Mouse (Mus musculus) R1 (cell line): ENCODE measurements at regions not wholly inside any gene's neighbourhood (a gene's known extent, or its start where the extent isn't known, plus 50 kb on each side); places are given as distances from the start of the nearest gene placed in this dataset.

Experiments used
- DNase-seq: peaks from one replicate; pipeline ENCODE4 v3.0.0-alpha.2; 2018; ENCODE audit warnings: low read depth, low spot score

DNA sequence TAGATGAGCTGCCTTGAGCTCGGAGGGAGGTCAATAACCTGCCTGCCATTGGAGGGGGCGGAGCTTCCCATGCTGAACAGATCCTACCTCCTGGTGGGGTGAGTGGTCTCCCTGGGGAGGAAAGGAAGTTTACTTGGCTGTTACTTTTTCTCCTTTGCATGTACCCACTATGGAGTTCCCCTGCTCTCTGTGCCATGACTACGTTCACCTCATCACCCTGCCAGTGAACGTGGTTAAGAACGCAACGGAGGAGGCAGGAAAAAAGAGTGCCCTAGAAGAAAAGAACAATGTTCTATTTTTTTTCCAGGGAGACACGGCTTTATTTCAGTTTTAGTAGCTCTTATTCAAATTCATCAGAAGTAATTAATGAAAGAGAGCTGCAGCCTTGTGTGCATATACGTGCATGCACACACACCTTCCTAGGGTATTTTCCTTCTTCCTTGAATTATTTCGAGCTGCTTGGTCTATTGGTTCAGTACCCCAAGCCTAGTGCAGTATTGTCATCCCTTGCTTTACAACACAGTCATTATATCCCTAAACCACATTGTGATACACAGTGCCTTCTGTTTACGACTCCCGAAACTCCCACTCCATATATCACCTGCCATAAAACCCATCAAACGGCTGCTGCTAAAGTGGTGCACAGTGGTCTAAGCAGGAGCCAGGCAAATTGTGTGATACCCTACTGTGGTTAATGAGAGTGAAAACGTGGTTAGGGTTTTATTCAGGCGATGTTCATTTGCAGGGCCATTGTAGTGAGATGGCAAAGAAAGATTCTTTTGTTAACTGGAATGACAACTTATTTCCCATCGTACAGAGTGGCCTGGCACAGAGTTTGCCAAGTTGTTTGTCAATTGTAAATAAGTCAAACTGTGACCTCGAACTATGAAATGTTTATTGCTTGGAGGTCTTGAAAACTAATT is 608.0 kb downstream of the Bcl11a start:
- no peak for DNase-seq

- DNase-seq, result no peak
Measured at GRCm38 (mm10) chr11:24688160-24688782, 610.4 kb downstream of the Bcl11a start.

DNA sequence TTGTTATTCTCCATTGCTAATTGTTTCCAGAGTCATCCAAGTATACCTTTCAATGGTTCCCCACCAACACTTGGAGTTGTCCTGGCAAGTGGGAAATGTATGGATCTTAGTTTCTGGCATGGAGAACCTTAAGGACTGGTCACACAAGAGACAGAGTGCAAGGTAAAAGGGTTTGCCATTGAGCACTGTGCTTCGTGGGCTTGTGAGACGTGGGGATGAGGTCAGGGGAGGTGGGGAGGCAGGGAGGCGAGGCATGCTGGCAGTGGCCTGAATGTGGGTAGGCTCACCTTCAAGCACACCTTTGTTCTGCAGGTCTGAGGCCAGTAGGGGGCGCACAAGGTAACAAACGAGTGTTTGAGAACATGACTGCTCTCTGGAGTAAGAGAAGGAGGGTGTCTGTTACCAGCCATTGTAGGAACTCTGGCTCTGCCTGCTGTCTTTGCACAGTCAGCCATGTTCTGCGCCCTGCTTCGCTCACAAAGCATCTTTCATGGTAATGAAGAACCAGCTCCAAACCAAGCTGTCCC is 612.0 kb downstream of the Bcl11a start:
- peak; percentile 78 for DNase-seq

DNA sequence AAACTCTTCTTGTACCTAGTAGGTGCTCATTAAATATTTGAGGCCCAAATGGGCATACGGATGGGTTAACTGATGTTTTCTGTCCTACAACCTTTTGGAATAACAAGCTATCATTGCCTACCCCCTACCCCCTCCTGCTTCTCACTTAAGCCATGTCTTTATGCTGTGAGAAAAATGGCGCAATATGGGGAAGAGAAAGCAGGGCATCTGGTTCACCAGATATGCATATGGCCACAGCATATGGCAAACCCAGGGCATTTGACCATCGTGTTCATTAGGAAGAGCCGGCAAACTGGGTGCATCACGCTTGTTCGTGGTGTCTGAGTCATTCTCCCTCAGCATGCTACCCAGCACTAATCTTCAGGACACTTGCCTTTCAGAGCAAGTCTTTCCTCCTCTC is 616.1 kb downstream of the Bcl11a start:
- DNase-seq, result no peak

GRCm38 (mm10) chr11:24695010-24695720 is 617.3 kb downstream of the Bcl11a start:
- DNase-seq, result no peak

- no peak for DNase-seq
Measured at GRCm38 (mm10) chr11:24696561-24696960, 618.7 kb downstream of the Bcl11a start.

- DNase-seq, result no peak
Measured at GRCm38 (mm10) chr11:24708790-24709189, 630.9 kb downstream of the Bcl11a start.

DNA sequence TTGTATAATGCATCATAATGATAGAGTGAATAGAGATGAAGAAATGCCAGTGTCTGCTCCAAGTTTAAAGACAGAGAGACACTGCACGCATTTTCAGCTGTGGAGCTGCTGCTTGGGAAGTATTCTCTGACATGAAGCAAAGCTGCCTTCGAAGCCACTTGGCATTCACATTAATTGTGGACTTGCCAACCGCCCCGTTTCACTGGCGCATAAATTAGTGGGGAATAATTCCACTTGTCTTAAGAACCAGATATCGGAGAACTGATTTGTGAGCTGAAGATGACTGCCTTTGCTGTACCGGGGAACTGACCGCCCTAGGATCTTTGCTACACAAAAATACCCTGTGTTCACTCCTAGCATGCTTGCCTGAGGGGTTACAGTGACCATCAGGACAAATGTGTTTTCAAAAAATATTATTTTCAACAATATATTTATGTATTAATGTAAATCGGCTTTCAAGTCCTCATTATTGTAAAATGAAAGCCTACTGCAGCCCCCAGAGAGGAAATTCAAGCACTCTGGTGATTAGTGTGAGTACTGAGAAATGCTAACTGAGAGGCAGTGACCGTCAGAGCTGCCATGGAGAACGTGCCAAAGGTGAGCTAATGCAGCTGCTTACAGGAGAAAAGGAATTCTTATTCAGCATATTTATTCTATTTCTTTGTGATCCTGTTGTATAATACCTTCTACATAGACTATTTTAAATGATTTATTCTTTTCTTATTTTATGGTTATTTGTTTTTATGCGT is 638.9 kb downstream of the Bcl11a start:
- DNase-seq, result no peak

GRCm38 (mm10) chr11:24724259-24724937 is 646.5 kb downstream of the Bcl11a start:
- no peak for DNase-seq

DNA sequence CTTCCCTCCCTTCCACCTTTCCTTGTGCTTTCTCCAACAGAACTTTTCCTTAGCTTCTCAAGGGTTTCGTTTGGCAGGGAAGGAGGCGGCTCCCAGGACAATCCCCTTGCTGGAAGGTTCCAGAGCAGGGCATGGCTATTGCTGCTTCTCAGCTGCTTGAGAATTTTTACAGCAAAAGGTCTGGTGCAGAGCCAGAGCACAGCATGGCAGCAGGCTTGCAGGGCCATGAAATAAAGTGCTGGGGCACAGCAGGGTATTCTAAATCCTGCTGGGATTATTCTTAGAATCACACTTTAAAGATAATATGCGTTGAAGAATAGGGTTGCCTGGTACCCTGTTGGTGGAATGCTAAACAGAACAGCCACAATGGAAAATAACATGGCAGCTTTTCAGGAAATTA is 648.5 kb downstream of the Bcl11a start:
- DNase-seq, result no peak

DNA sequence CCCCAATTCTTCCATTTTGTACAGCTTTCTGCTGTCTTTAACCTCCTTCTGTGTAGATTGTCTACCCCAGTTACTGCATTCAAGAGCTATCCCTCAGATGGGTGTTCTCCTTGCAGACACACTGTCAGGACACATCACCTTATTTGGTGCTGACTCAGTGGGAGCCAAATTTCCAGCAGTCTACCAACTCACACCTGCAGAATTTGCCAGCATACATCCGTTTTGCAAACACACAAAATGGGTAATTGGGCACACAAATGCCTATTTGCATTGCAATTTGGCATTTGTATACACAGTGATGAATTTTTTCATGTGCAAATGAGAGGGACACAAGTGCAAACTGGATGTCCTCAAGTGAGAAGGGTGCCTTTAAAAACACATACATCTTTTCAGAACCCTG is 649.5 kb downstream of the Bcl11a start:
- no peak for DNase-seq

DNA sequence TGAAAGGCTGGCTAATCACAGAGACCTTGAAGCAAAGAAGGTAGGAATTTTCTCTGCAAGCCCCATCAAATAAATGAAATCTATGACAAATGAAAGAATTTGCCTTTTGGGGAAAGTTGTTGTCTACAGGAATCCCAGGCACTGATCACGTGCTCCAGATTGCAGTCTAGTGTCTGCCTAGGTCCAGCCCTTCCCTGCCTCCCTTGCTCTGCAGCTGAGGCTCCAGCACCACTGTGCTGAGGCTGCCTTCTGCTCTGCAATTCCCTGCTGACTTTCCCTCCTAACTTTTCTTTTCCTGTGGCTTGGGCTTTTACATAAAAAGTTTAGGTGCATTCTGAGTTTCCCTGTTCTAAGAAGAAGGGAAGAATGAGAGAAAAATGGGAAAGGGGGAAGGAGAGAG is 653.6 kb downstream of the Bcl11a start:
- DNase-seq, result peak; percentile 8

- peak; percentile 54 for DNase-seq
Measured at GRCm38 (mm10) chr11:24739710-24740255, 661.9 kb downstream of the Bcl11a start.

DNA sequence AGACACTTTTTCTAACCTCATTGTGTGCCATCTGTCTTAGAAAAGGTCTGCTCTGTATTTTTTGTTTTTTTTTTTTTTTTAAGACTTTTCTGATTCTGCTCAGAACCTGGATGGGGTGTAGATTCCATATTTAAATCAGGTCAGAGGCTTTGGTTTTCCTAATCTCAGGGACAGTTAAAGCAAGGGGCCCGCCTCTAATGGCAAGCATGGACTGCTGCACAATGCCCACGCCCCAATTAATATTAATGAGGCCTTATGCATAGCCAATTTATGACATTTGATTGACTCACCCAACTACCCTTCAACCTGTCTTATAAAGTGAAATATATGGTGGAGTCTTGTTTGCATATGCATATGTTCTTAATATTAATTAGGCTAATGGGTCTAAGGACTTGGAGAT is 662.6 kb downstream of the Bcl11a start:
- no peak for DNase-seq

DNA sequence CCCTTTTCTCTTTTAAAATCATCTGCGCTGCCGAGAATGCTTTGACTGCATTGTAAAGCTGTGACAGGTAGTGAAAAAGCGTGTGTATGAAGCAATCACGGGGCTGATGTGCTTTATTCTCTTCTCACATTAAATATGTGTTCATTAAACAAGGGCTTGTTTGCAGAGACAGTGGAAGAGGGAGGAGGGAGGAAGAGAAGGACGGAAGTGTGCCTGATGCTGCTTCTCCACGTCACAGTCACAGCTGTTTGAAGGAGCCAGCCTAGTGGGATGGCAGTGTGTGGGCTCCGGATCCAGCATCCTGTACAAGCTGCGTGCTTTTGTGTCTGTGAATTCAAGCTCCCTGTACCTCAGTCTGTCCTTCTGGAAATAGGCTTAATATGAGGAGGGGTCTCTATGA is 664.7 kb downstream of the Bcl11a start:
- no peak for DNase-seq

DNA sequence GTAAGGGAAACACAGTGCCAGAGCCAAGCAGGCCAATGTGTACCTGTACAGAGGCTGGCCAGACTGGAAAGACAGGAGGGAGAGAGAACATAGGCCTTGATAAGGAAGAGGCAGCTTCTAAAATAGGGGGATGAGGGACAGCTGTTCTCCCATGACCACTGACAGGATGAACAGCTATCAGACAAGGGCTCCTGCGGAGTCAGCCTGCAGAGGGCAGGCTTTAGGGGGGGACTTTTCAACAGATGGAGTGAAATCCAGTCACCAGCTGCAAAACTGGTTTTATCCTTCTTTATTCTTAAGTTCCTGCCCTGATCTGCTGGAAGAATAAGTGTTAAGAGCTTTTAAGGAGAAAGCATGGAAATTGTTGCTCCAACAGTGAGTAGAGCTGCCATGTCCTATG is 665.6 kb downstream of the Bcl11a start:
- no peak for DNase-seq

GRCm38 (mm10) chr11:24745841-24746240 is 668.0 kb downstream of the Bcl11a start:
- no peak for DNase-seq

DNA sequence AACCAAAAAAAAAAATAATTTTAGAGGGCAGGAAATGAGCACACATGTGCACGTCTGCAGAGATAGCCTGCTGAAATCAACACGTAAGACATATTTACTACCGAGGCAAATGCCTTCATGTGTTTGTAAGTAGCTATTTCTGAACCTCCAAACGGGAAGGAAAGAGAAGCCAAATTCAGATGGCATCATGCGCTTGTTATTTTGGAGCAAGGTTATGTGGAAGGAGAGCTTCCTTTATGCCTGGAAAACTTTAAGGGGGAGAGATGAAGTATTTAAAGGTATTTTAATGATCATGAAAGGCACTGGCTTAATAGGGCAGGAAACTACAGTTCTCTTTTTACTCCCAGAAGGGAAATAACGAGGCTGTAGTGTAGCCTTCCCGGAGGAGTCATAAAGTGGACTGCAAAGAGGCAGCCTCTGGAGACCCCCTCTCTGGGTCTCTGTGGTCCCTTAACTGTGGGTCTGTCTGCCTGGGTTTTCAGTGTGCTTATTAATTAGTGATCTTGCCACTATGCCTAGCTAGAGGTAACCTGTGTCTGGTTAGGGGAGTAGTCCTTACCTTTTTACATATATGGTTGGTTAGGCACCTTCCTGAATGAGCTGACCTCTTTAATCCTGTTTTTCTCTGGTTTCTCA is 672.4 kb downstream of the Bcl11a start:
- no peak for DNase-seq

GRCm38 (mm10) chr11:24758130-24758529 is 680.3 kb downstream of the Bcl11a start:
- no peak for DNase-seq

- DNase-seq, result no peak
Measured at GRCm38 (mm10) chr11:24783470-24783869, 705.6 kb downstream of the Bcl11a start.
